Mouse (Mus musculus) embryonic facial prominence, embryonic 14.5 days (tissue): ENCODE results near the gene Slc17a8. TPM values are rescaled to one million over a fixed set of nuclear protein-coding genes. Genes with fewer than 3 reads are reported as not detected.
"Not testable (repeated sequence)": the region's sequence is repeated elsewhere in the genome, so short reads cannot be mapped to it uniquely, and the experiment has no call there.

ENCODE experiments used
- ATAC-seq: fragments of 200-750 bp; cut with Nextera tagmentation; 2 replicates; pipeline ENCODE4 v1.8.0; 2017; ENCODE audit warnings: low read depth, moderate number of reproducible peaks, moderate TSS enrichment
- DNase-seq: peaks from one replicate; pipeline ENCODE4 v3.0.0-alpha.2; 2015; ENCODE audit warnings: low spot score
- H3K27ac ChIP-seq: fragments of 300-500 bp; sonication (generic); replicated peaks from 2 replicates; pipeline ENCODE4 v1.5.1; 2014; ENCODE audit warnings: low read depth, mild to moderate bottlenecking, low read length, moderate library complexity
- H3K27me3 ChIP-seq: fragments of 300-500 bp; sonication (generic); replicated peaks from 2 replicates; pipeline ENCODE4 v1.6.1; 2014; ENCODE audit warnings: low read length; ENCODE audit not compliant: control insufficient read depth, insufficient read depth
- H3K36me3 ChIP-seq: fragments of 300-500 bp; sonication (generic); 2 replicates; pipeline ENCODE4 v1.6.1; 2014; ENCODE audit warnings: low read length, mixed read lengths; ENCODE audit not compliant: control insufficient read depth, insufficient read depth
- H3K4me1 ChIP-seq: fragments of 300-500 bp; sonication (generic); 2 replicates; pipeline ENCODE4 v1.6.1; 2014; ENCODE audit warnings: antibody characterized with exemption, low read length; ENCODE audit not compliant: control insufficient read depth, insufficient read depth
- H3K4me2 ChIP-seq: fragments of 300-500 bp; sonication (generic); 2 replicates; pipeline ENCODE4 v1.6.1; 2014; ENCODE audit warnings: low read depth, mild to moderate bottlenecking, low read length, moderate library complexity, mixed read lengths
- H3K4me3 ChIP-seq: fragments of 300-500 bp; sonication (generic); 2 replicates; pipeline ENCODE4 v1.5.1; 2014; ENCODE audit warnings: low read depth, mild to moderate bottlenecking, low read length
- H3K9ac ChIP-seq: fragments of 300-500 bp; sonication (generic); 2 replicates; pipeline ENCODE4 v1.6.1; 2014; ENCODE audit warnings: low read depth, mild to moderate bottlenecking, low read length, moderate library complexity, mixed read lengths
- H3K9me3 ChIP-seq: fragments of 300-500 bp; sonication (generic); 2 replicates; pipeline ENCODE4 v1.6.1; 2016; ENCODE audit warnings: low read length; ENCODE audit not compliant: control insufficient read depth
- WGBS: fragments of 180-500 bp; shearing (Covaris S2); extraction: QIAGEN DNeasy Blood & Tissue Kit; methylation state at CpG from one replicate; pipeline ENCODE4 v1.1.7; 2014; 5-methylcytosine and 5-hydroxymethylcytosine counted together
- polyA plus RNA-seq: library from polyadenylated mRNA; unstranded; fragments of >200 nt; fragmentation: Nextera tagmentation; extraction: Ambion mirVana; gene quantifications from 2 replicates; pipeline ENCODE4 v1.2.1, GENCODE M21; 2014

Slc17a8 gene
- polyA plus RNA-seq: 0.04 and 0.07 TPM in 2 replicates

GRCm38 (mm10) chr10:89621129-89621528, at the start of gene Slc17a8:
Slc17a8 (minus strand) TSS chr10:89621253.
- Histone ChIP-seq H3K36me3 (no peaks in the 10 kb centered on the region), H3K9ac (no peak within 1 kb of the TSS), H3K9me3 (no peaks in the 10 kb centered on the region), H3K4me1 (no peaks in the 10 kb centered on the region), H3K4me2 (no peak within 1 kb of the TSS), H3K27me3 (no peaks in the 10 kb centered on the region), H3K27ac (no peak within 1 kb of the TSS), H3K4me3 (no peak within 1 kb of the TSS)
- no peak for DNase-seq
- no peak for ATAC-seq
- 27% methylated on average over 7 of the region's 7 CpGs for WGBS

DNA sequence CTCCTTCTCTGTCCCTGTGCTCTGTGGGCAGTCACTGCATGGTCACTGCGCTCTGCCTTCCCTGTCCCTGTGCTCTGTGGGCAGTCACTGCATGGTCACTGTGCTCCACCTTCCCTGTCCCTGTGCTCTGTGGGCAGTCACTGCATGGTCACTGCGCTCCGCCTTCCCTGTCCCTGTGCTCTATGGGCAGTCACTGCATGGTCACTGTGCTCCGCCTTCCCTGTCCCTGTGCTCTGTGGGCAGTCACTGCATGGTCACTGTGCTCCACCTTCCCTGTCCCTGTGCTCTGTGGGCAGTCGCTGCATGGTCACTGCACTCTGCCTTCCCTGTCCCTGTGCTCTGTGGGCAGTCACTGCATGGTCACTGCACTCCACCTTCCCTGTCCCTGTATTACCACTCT, 49.3 kb upstream of the Slc17a8 start:
- not testable (repeated sequence) for H3K4me3 ChIP-seq, ATAC-seq, H3K27me3 ChIP-seq, H3K36me3 ChIP-seq, H3K27ac ChIP-seq, H3K9me3 ChIP-seq, H3K4me2 ChIP-seq, H3K4me1 ChIP-seq, H3K9ac ChIP-seq, DNase-seq
- WGBS: 98% methylated on average over 5 of the region's 5 CpGs

GRCm38 (mm10) chr10:89667571-89667970, 46.5 kb upstream of the Slc17a8 start:
- no peaks in the 10 kb centered on the region for H3K4me1 ChIP-seq
- H3K9me3 ChIP-seq: no peaks in the 10 kb centered on the region
- no peak overlapping the region for H3K4me3 ChIP-seq
- H3K9ac ChIP-seq: no peak overlapping the region
- H3K36me3 ChIP-seq: peaks cover 5% of the 10 kb centered on the region; the same call in 1 of the 2 replicates
- no peak for ATAC-seq
- WGBS: 86% methylated on average over 7 of the region's 7 CpGs
- DNase-seq: no peak
- H3K27ac ChIP-seq: no peak overlapping the region
- no peak overlapping the region for H3K4me2 ChIP-seq
- no peaks in the 10 kb centered on the region for H3K27me3 ChIP-seq

GRCm38 (mm10) chr10:89665679-89666078, 44.6 kb upstream of the Slc17a8 start:
- Histone ChIP-seq H3K9me3 (no peaks in the 10 kb centered on the region), H3K27ac (no peak overlapping the region), H3K4me2 (no peak overlapping the region), H3K4me1 (no peaks in the 10 kb centered on the region), H3K36me3 (peaks cover 14% of the 10 kb centered on the region), H3K4me3 (no peak overlapping the region), H3K27me3 (no peaks in the 10 kb centered on the region), H3K9ac (no peak overlapping the region)
- ATAC-seq (no peak), DNase-seq (no peak)
- 96% methylated on average over 9 of the region's 9 CpGs for WGBS

DNA sequence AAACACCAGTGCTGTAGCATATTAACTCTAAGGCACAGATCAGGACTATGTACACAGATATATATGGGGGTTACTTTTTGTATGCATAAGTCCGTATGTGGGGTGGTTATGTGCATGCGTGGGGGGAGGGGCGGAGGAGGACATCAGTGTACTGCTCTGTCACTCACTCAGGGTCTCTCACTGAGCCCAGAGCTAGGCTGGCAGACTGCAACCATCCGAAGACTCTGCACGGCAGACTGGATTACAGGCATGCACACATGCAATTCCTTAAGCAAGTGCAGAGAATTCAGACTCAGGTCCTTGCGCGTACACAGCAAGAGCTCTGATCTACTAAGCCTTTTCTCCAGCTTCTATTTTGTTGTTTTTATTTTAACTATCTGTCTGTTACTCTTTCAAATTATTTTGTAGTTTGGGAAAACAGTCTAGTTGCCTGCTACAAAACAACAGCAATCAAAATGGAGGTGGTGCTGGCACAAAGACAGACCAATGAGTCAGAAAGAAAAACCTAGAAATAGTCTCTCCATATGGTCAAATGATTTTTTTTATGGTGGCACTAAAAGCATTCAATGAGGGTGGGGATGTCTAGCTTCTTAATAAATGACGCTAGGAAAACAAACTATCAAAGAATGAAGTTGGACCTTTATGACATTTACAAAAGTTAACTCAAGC, 44.1 kb upstream of the Slc17a8 start:
- ATAC-seq (no peak), DNase-seq (no peak)
- Histone ChIP-seq H3K9ac (no peak overlapping the region), H3K4me1 (no peaks in the 10 kb centered on the region), H3K27me3 (no peaks in the 10 kb centered on the region), H3K4me3 (no peak overlapping the region), H3K4me2 (no peak overlapping the region), H3K27ac (no peak overlapping the region), H3K36me3 (peaks cover 16% of the 10 kb centered on the region), H3K9me3 (no peaks in the 10 kb centered on the region)
- WGBS: 89% methylated on average over 8 of the region's 8 CpGs

DNA sequence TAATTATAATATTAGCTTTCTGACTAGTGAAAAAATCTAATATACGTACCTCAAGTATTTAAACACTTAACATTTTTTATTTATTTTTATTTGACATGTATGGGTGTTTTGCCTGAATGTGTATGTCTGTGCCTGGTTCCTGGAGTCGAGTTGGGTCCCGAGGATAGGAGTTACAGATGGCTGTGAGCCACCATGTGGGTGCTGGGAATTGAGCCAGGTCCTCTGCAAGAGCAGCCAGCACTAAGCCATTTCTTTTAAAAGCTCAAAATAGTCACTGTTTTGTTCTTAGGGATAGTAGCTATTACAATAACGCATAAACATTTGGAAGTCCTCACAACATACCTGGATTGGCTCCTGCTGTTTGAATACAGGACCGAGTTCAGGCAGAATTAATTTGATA, 35.3 kb upstream of the Slc17a8 start:
- WGBS: 87% methylated on average over 5 of the region's 5 CpGs
- no peak for DNase-seq
- no peak overlapping the region for H3K9ac ChIP-seq
- ATAC-seq: no peak
- peaks cover 78% of the 10 kb centered on the region for H3K36me3 ChIP-seq
- no peaks in the 10 kb centered on the region for H3K4me1 ChIP-seq
- H3K27ac ChIP-seq: no peak overlapping the region
- no peak overlapping the region for H3K4me3 ChIP-seq
- H3K27me3 ChIP-seq: no peaks in the 10 kb centered on the region
- H3K9me3 ChIP-seq: no peaks in the 10 kb centered on the region
- H3K4me2 ChIP-seq: no peak overlapping the region

- Histone ChIP-seq H3K36me3 (peaks cover 70% of the 10 kb centered on the region), H3K4me1 (no peaks in the 10 kb centered on the region), H3K4me2 (no peak overlapping the region), H3K27me3 (no peaks in the 10 kb centered on the region), H3K27ac (no peak overlapping the region), H3K9me3 (no peaks in the 10 kb centered on the region), H3K9ac (no peak overlapping the region), H3K4me3 (no peak overlapping the region)
- DNase-seq (no peak), ATAC-seq (no peak)
- WGBS: 75% methylated on average over 8 of the region's 8 CpGs
Measured at GRCm38 (mm10) chr10:89652912-89653311, 31.9 kb upstream of the Slc17a8 start.

- no peak for ATAC-seq
- Histone ChIP-seq H3K4me1 (no peaks in the 10 kb centered on the region), H3K9me3 (no peaks in the 10 kb centered on the region), H3K27me3 (no peaks in the 10 kb centered on the region), H3K4me3 (no peak overlapping the region), H3K36me3 (peaks cover 69% of the 10 kb centered on the region), H3K27ac (no peak overlapping the region), H3K9ac (no peak overlapping the region), H3K4me2 (no peak overlapping the region)
- no peak for DNase-seq
- WGBS: 87% methylated on average over 1 of the region's 1 CpGs
Measured at GRCm38 (mm10) chr10:89651691-89652090, 30.6 kb upstream of the Slc17a8 start.

DNA sequence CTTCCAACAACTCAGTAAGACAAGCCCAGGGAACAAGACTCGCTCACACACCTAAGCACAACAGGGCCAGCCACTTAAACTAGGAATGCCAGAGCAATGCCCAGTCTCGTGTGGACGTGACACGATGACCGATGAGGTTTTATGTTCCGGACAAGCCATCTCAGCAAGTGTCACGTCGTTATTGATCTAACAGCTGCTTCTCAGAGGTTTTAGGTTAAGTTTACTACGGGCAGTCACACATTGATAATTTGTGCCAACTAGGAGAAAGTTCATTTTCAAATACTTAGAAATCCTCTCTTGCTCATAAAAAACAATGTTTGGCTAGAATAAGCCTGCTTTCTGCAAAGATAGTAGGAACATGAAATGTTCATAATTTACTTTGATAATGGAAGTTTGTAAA, 25.9 kb upstream of the Slc17a8 start:
- Histone ChIP-seq H3K9me3 (no peaks in the 10 kb centered on the region), H3K27me3 (no peaks in the 10 kb centered on the region), H3K27ac (no peak overlapping the region), H3K36me3 (peaks cover 71% of the 10 kb centered on the region), H3K4me3 (no peak overlapping the region), H3K4me1 (no peaks in the 10 kb centered on the region), H3K9ac (no peak overlapping the region), H3K4me2 (no peak overlapping the region)
- no peak for DNase-seq
- WGBS: 92% methylated on average over 9 of the region's 9 CpGs
- ATAC-seq: no peak
